Mouse (Mus musculus): Measurements from ENCODE around the gene Tceanc2.
A peak's percentile ranks its signal among the peaks of the same experiment; 100 is the strongest.

Tceanc2 gene

GRCm38 (mm10) chr4:107178830-107179490, at the start of gene Tceanc2:
Gene Tceanc2 (minus strand): TSS chr4:107179116.
- DNase-seq (ENCODE audit: low spot score), result peak; percentile 39

GRCm38 (mm10) chr4:107226313-107226712, 47.4 kb upstream of the Tceanc2 start:
- DNase-seq (ENCODE audit: low spot score), result no peak

GRCm38 (mm10) chr4:107223225-107224204, 44.6 kb upstream of the Tceanc2 start:
- peak; percentile 34 for DNase-seq (ENCODE audit: low spot score)

- no peak for DNase-seq (ENCODE audit: low spot score)
These were observed 42.6 kb upstream of the Tceanc2 start for GRCm38 (mm10) chr4:107221524-107221923.

- no peak for DNase-seq (ENCODE audit: low spot score)
These were observed 38.7 kb upstream of the Tceanc2 start for GRCm38 (mm10) chr4:107217574-107217973.

- DNase-seq (ENCODE audit: low spot score), result no peak
These were observed 34.5 kb upstream of the Tceanc2 start for GRCm38 (mm10) chr4:107213279-107214011.

GRCm38 (mm10) chr4:107211936-107212335, 33.0 kb upstream of the Tceanc2 start:
- no peak for DNase-seq (ENCODE audit: low spot score)

GRCm38 (mm10) chr4:107211465-107211864, 32.5 kb upstream of the Tceanc2 start:
- DNase-seq (ENCODE audit: low spot score), result no peak

- DNase-seq (ENCODE audit: low spot score), result peak; percentile 28
These were observed 31.7 kb upstream of the Tceanc2 start for GRCm38 (mm10) chr4:107210483-107211097.

GRCm38 (mm10) chr4:107208880-107209279, 30.0 kb upstream of the Tceanc2 start, which contains the start of gene Ldlrad1:
Gene Ldlrad1 (plus strand): TSS chr4:107209180.
- no peak for DNase-seq (ENCODE audit: low spot score)

GRCm38 (mm10) chr4:107207016-107207415, 28.1 kb upstream of the Tceanc2 start:
- DNase-seq (ENCODE audit: low spot score), result no peak

GRCm38 (mm10) chr4:107203001-107203400, 24.1 kb upstream of the Tceanc2 start:
- no peak for DNase-seq (ENCODE audit: low spot score)

GRCm38 (mm10) chr4:107201779-107202178, 22.9 kb upstream of the Tceanc2 start:
- DNase-seq (ENCODE audit: low spot score), result no peak

GRCm38 (mm10) chr4:107198072-107198471, 19.2 kb upstream of the Tceanc2 start:
- DNase-seq (ENCODE audit: low spot score), result no peak

- DNase-seq (ENCODE audit: low spot score), result no peak
These were observed 17.5 kb upstream of the Tceanc2 start for GRCm38 (mm10) chr4:107196454-107196853.

GRCm38 (mm10) chr4:107193841-107194240, 14.9 kb upstream of the Tceanc2 start:
- no peak for DNase-seq (ENCODE audit: low spot score)

GRCm38 (mm10) chr4:107185703-107186102, 6.8 kb upstream of the Tceanc2 start:
- no peak for DNase-seq (ENCODE audit: low spot score)

- DNase-seq (ENCODE audit: low spot score), result no peak
These were observed 4.3 kb upstream of the Tceanc2 start for GRCm38 (mm10) chr4:107183203-107183602.

GRCm38 (mm10) chr4:107182796-107183195, 3.9 kb upstream of the Tceanc2 start:
- DNase-seq (ENCODE audit: low spot score), result no peak

- DNase-seq (ENCODE audit: low spot score), result no peak
These were observed 3.0 kb upstream of the Tceanc2 start for GRCm38 (mm10) chr4:107181866-107182265.

- DNase-seq (ENCODE audit: low spot score), result no peak
These were observed 1.8 kb upstream of the Tceanc2 start for GRCm38 (mm10) chr4:107180746-107181145.

- no peak for DNase-seq (ENCODE audit: low spot score)
These were observed 645 bp upstream of the Tceanc2 start for GRCm38 (mm10) chr4:107179561-107179960.
